Mouse (Mus musculus) hindbrain, embryonic 12.5 days (tissue): ENCODE measurements around the gene H2al1b. TPM values are rescaled to one million over a fixed set of nuclear protein-coding genes. Genes with fewer than 3 reads are reported as not detected.
"Not testable (repeated sequence)": the region's sequence is repeated elsewhere in the genome, so short reads cannot be mapped to it uniquely, and the experiment has no call there.

Source experiments
- ATAC-seq: fragments of 200-750 bp; cut with Nextera tagmentation; 2 replicates; pipeline ENCODE4 v1.8.0; 2017; ENCODE audit warnings: moderate TSS enrichment; ENCODE audit not compliant: low FRiP score
- H3K27ac ChIP-seq: fragments of 300-500 bp; sonication (generic); 2 replicates; pipeline ENCODE4 v1.5.1; 2016; ENCODE audit warnings: mild to moderate bottlenecking
- H3K27me3 ChIP-seq: fragments of 300-500 bp; sonication (generic); 2 replicates; pipeline ENCODE4 v1.6.1; 2016; ENCODE audit warnings: mild to moderate bottlenecking
- H3K36me3 ChIP-seq: fragments of 300-500 bp; sonication (generic); 2 replicates; pipeline ENCODE4 v1.6.1; 2016; ENCODE audit warnings: mild to moderate bottlenecking
- H3K4me1 ChIP-seq: fragments of 300-500 bp; sonication (generic); 2 replicates; pipeline ENCODE4 v1.6.1; 2016
- H3K4me2 ChIP-seq: fragments of 300-500 bp; sonication (generic); replicated peaks from 2 replicates; pipeline ENCODE4 v1.6.1; 2016; ENCODE audit warnings: mild to moderate bottlenecking
- H3K4me3 ChIP-seq: fragments of 300-500 bp; sonication (generic); 2 replicates; pipeline ENCODE4 v1.5.1; 2016; ENCODE audit warnings: mild to moderate bottlenecking
- H3K9ac ChIP-seq: fragments of 300-500 bp; sonication (generic); 2 replicates; pipeline ENCODE4 v1.6.1; 2016; ENCODE audit warnings: mild to moderate bottlenecking, moderate library complexity
- H3K9me3 ChIP-seq: fragments of 300-500 bp; sonication (generic); replicated peaks from 2 replicates; pipeline ENCODE4 v1.6.1; 2016; ENCODE audit warnings: mild to moderate bottlenecking
- WGBS: fragments of 180-500 bp; shearing (Covaris S2); methylation state at CpG from one replicate; pipeline ENCODE4 v1.1.7; 2016; 5-methylcytosine and 5-hydroxymethylcytosine counted together
- polyA plus RNA-seq: library from polyadenylated mRNA; unstranded; fragments of >200 nt; fragmentation: Nextera tagmentation; extraction: Ambion mirVana; gene quantifications from 2 replicates; pipeline ENCODE4 v1.2.1, GENCODE M21; 2016

H2al1b gene
- polyA plus RNA-seq: not detected in 2 replicates

GRCm38 (mm10) chrX:11302132-11302531 is at the start of gene H2al1b:
TSS of gene H2al1b (plus strand) at chrX:11302432.
- ATAC-seq, H3K36me3 ChIP-seq, H3K27me3 ChIP-seq, H3K4me3 ChIP-seq, H3K9me3 ChIP-seq, H3K9ac ChIP-seq, H3K27ac ChIP-seq, H3K4me2 ChIP-seq, H3K4me1 ChIP-seq: not testable (repeated sequence)
- WGBS: 100% methylated on average over 1 of the region's 3 CpGs

- WGBS: 75% methylated on average over 5 of the region's 5 CpGs
- Histone ChIP-seq H3K4me1 (peaks cover 5% of the 10 kb centered on the region; the same call in 1 of the 2 replicates), H3K9ac (no peak overlapping the region), H3K27me3 (peaks cover 14% of the 10 kb centered on the region), H3K27ac (no peak overlapping the region), H3K4me3 (no peak overlapping the region), H3K36me3 (no peaks in the 10 kb centered on the region), H3K4me2 (no peak overlapping the region), H3K9me3 (no peaks in the 10 kb centered on the region)
- ATAC-seq: no peak
These were observed 48.2 kb upstream of the H2al1b start for GRCm38 (mm10) chrX:11254062-11254461.

GRCm38 (mm10) chrX:11254521-11255207 is 47.6 kb upstream of the H2al1b start:
- no peak for ATAC-seq
- no peak overlapping the region for H3K9ac ChIP-seq

GRCm38 (mm10) chrX:11255564-11256360 is 46.5 kb upstream of the H2al1b start:
- WGBS: 65% methylated on average over 8 of the region's 8 CpGs
- H3K4me2 ChIP-seq: no peak overlapping the region
- ATAC-seq: no peak
- no peak overlapping the region for H3K9ac ChIP-seq
- H3K4me3 ChIP-seq: no peak overlapping the region
- H3K27ac ChIP-seq: no peak overlapping the region
- no peaks in the 10 kb centered on the region for H3K36me3 ChIP-seq
- H3K4me1 ChIP-seq: peaks cover 5% of the 10 kb centered on the region; the same call in 1 of the 2 replicates
- no peaks in the 10 kb centered on the region for H3K9me3 ChIP-seq
- peaks cover 15% of the 10 kb centered on the region for H3K27me3 ChIP-seq

More at GRCm38 (mm10) chrX:11254521-11255207, 47.6 kb upstream of the H2al1b start:
- Histone ChIP-seq H3K27ac (no peak overlapping the region), H3K4me2 (no peak overlapping the region), H3K4me1 (peaks cover 5% of the 10 kb centered on the region; the same call in 1 of the 2 replicates), H3K9me3 (no peaks in the 10 kb centered on the region), H3K36me3 (no peaks in the 10 kb centered on the region), H3K27me3 (peaks cover 15% of the 10 kb centered on the region), H3K4me3 (no peak overlapping the region)
- 56% methylated on average over 11 of the region's 11 CpGs for WGBS

- H3K27me3 ChIP-seq: peaks cover 13% of the 10 kb centered on the region
- WGBS: 77% methylated on average over 8 of the region's 8 CpGs
- no peak overlapping the region for H3K4me2 ChIP-seq
- no peak for ATAC-seq
- no peak overlapping the region for H3K27ac ChIP-seq
- H3K9ac ChIP-seq: no peak overlapping the region
- H3K4me1 ChIP-seq: no peaks in the 10 kb centered on the region
- H3K36me3 ChIP-seq: no peaks in the 10 kb centered on the region
- H3K9me3 ChIP-seq: no peaks in the 10 kb centered on the region
- no peak overlapping the region for H3K4me3 ChIP-seq
These were observed 37.3 kb upstream of the H2al1b start for GRCm38 (mm10) chrX:11264918-11265317.

- Histone ChIP-seq H3K4me1 (no peaks in the 10 kb centered on the region), H3K9ac (no peak overlapping the region), H3K27me3 (peaks cover 13% of the 10 kb centered on the region), H3K9me3 (no peaks in the 10 kb centered on the region), H3K27ac (no peak overlapping the region), H3K4me2 (no peak overlapping the region), H3K4me3 (no peak overlapping the region), H3K36me3 (no peaks in the 10 kb centered on the region)
- ATAC-seq: no peak
- whole genome bisulfite sequencing: 64% methylated on average over 7 of the region's 7 CpGs
These were observed 34.4 kb upstream of the H2al1b start for GRCm38 (mm10) chrX:11267791-11268190.

- Histone ChIP-seq H3K4me2 (no peak overlapping the region), H3K4me3 (no peak overlapping the region), H3K9ac (no peak overlapping the region), H3K4me1 (no peaks in the 10 kb centered on the region), H3K9me3 (no peaks in the 10 kb centered on the region), H3K27me3 (peaks cover 13% of the 10 kb centered on the region), H3K27ac (no peak overlapping the region), H3K36me3 (no peaks in the 10 kb centered on the region)
- ATAC-seq: no peak
- WGBS: 81% methylated on average over 3 of the region's 3 CpGs
These were observed 33.2 kb upstream of the H2al1b start for GRCm38 (mm10) chrX:11269074-11269473.

- Histone ChIP-seq H3K36me3 (no peaks in the 10 kb centered on the region), H3K9me3 (no peaks in the 10 kb centered on the region), H3K4me1 (no peaks in the 10 kb centered on the region), H3K27ac (no peak overlapping the region), H3K4me2 (no peak overlapping the region), H3K9ac (no peak overlapping the region), H3K27me3 (no peaks in the 10 kb centered on the region; the same call in 1 of the 2 replicates), H3K4me3 (no peak overlapping the region)
- no peak for ATAC-seq
- WGBS: 78% methylated on average over 3 of the region's 3 CpGs
These were observed 29.0 kb upstream of the H2al1b start for GRCm38 (mm10) chrX:11273190-11273589.

GRCm38 (mm10) chrX:11277083-11277482 is 25.1 kb upstream of the H2al1b start:
- Histone ChIP-seq H3K27ac (no peak overlapping the region), H3K4me3 (no peak overlapping the region), H3K9me3 (no peaks in the 10 kb centered on the region), H3K9ac (no peak overlapping the region), H3K36me3 (no peaks in the 10 kb centered on the region), H3K4me1 (no peaks in the 10 kb centered on the region), H3K4me2 (no peak overlapping the region), H3K27me3 (no peaks in the 10 kb centered on the region)
- no peak for ATAC-seq
- WGBS: 82% methylated on average over 6 of the region's 6 CpGs

- Histone ChIP-seq H3K4me3 (no peak overlapping the region), H3K9ac (no peak overlapping the region), H3K36me3 (no peaks in the 10 kb centered on the region), H3K27me3 (no peaks in the 10 kb centered on the region), H3K27ac (no peak overlapping the region), H3K9me3 (no peaks in the 10 kb centered on the region), H3K4me1 (no peaks in the 10 kb centered on the region), H3K4me2 (no peak overlapping the region)
- 78% methylated on average over 2 of the region's 2 CpGs for WGBS
- ATAC-seq: no peak
These were observed 21.5 kb upstream of the H2al1b start for GRCm38 (mm10) chrX:11280741-11281140.

- H3K36me3 ChIP-seq: no peaks in the 10 kb centered on the region
- H3K4me1 ChIP-seq: no peaks in the 10 kb centered on the region
- peaks cover 11% of the 10 kb centered on the region; the same call in 1 of the 2 replicates for H3K27me3 ChIP-seq
- WGBS: 76% methylated on average over 14 of the region's 14 CpGs
- no peak overlapping the region for H3K27ac ChIP-seq
- H3K4me2 ChIP-seq: no peak overlapping the region
- H3K9ac ChIP-seq: no peak overlapping the region
- no peak overlapping the region for H3K4me3 ChIP-seq
- no peaks in the 10 kb centered on the region for H3K9me3 ChIP-seq
- ATAC-seq: no peak
These were observed 13.8 kb upstream of the H2al1b start for GRCm38 (mm10) chrX:11288306-11288882.

- no peak overlapping the region for H3K4me2 ChIP-seq
These were observed 13.0 kb upstream of the H2al1b start for GRCm38 (mm10) chrX:11289244-11289643.

More at GRCm38 (mm10) chrX:11289244-11289643, 13.0 kb upstream of the H2al1b start:
- H3K27ac ChIP-seq: no peak overlapping the region
- WGBS: 62% methylated on average over 4 of the region's 4 CpGs
- H3K4me3 ChIP-seq: no peak overlapping the region
- no peak for ATAC-seq
- no peaks in the 10 kb centered on the region for H3K4me1 ChIP-seq
- H3K9ac ChIP-seq: no peak overlapping the region
- no peaks in the 10 kb centered on the region for H3K36me3 ChIP-seq
- peaks cover 11% of the 10 kb centered on the region; the same call in 1 of the 2 replicates for H3K27me3 ChIP-seq
- H3K9me3 ChIP-seq: no peaks in the 10 kb centered on the region
